8 mouse cellular contexts compared by ENCODE assay signal in genomic region chr17:29614115-29615023, GRCm38 (mm10). TPM values are rescaled to one million over a fixed set of nuclear protein-coding genes. Genes with fewer than 3 reads are reported as not detected.
DNase-seq lines count a peak whose midpoint lies in the region; ATAC-seq and TF ChIP-seq lines count a peak whose summit lies in the region.

TSS of gene Rnf8 (plus strand) at chr17:29614790.
TSS of gene Gm28043 (plus strand) at chr17:29614876.

- H3K9me3 ChIP-seq in ES-E14 (ENCODE audit: control insufficient read depth, insufficient read depth, low read depth, low read length), result no peaks in the 10 kb centered on the region
- H3K9me3 ChIP-seq in forebrain, embryonic 15.5 days, result no peaks in the 10 kb centered on the region

- peak within 1 kb of the TSS; percentile 78 to 88 for H3K4me3 ChIP-seq in ES-E14 (ENCODE audit: insufficient read depth in 1 of 2, low read depth in 1 of 2, low read length in 2 of 2, poor library complexity in 1 of 2, severe bottlenecking in 1 of 2)
- peak within 1 kb of the TSS; percentile 95 for H3K4me3 ChIP-seq in forebrain, embryonic 15.5 days
- peak within 1 kb of the TSS; percentile 76 for H3K4me3 ChIP-seq in lung, adult 2 months (replicated peaks; ENCODE audit: extremely low read depth, low read depth, low read length)

- peak within 1 kb of the TSS; percentile 57 for H3K27ac ChIP-seq in ES-E14 (ENCODE audit: insufficient read depth, low read depth, low read length, poor library complexity, severe bottlenecking)
- peak within 1 kb of the TSS; percentile 95 for H3K27ac ChIP-seq in forebrain, embryonic 15.5 days (replicated peaks)

- intact Hi-C loops in heart, postnatal 25 days (cut with DNase I), result loop anchor here (2.0 kb wide), 1 partner anchor 46 kb away; the partner anchor contains the start of gene Cmtr1

- no peaks in the 10 kb centered on the region for H3K27me3 ChIP-seq in forebrain, embryonic 15.5 days

- 2% methylated on average over 52 of the region's 52 CpGs for WGBS in forebrain, embryonic 15.5 days
- 2% methylated on average over 52 of the region's 52 CpGs for WGBS in lung, adult 2 months

- in situ Hi-C loops in ES-E14 (cut with MboI; ENCODE audit: low sequenced_read_pairs in 2 of 2, unreplicated experiment in 2 of 2), result no loop called here

- TF ChIP-seq POLR2A in lung, adult 2 months (IDR thresholded peaks at IDR 0.05; ENCODE audit: borderline replicate concordance, extremely low read depth, low read depth, low read length), result peak; percentile 84

- peak within 1 kb of the TSS; percentile 58 for H3K4me2 ChIP-seq in forebrain, embryonic 15.5 days (replicated peaks)

- peak; percentile 57 for TF ChIP-seq CTCF in lung, adult 2 months (IDR thresholded peaks at IDR 0.05; ENCODE audit: insufficient read depth, low read length)

- peak; percentile 89 for DNase-seq in ES-E14 (ENCODE audit: low read depth, low spot score)
- DNase-seq in cerebellum, adult 11-12 months, result peak; percentile 92
- peak; percentile 85 for DNase-seq in heart, postnatal 25 days (ENCODE audit: low spot score)
- peak; percentile 91 to 95 for DNase-seq in layer of hippocampus, adult 18-20 months (ENCODE audit: low spot score in 2 of 2)
- peak; percentile 90 for DNase-seq in lung, adult 2 months
- peak; percentile 87 to 88 for DNase-seq in thymus, adult 18-20 months

- H3K9ac ChIP-seq in ES-E14 (ENCODE audit: insufficient read depth, low read depth, low read length, poor library complexity, severe bottlenecking), result peak within 1 kb of the TSS; percentile 95
- peak within 1 kb of the TSS; percentile 98 for H3K9ac ChIP-seq in forebrain, embryonic 15.5 days (replicated peaks)

- ATAC-seq in forebrain, embryonic 15.5 days (replicated peaks), result peak; percentile 94
- peak; percentile 89 for ATAC-seq in neutrophil, adult 5-6 weeks (ENCODE audit: extremely low read depth, insufficient number of reproducible peaks, low FRiP score, poor library complexity, severe bottlenecking)

- peaks cover 3 to 17% of the 10 kb centered on the region in 2 experiments; a peak in 3 of 4 replicates for H3K4me1 ChIP-seq in ES-E14 (ENCODE audit: control insufficient read depth in 2 of 2, insufficient read depth in 2 of 2, low read length in 2 of 2, poor library complexity in 1 of 2)
- peaks cover 30% of the 10 kb centered on the region for H3K4me1 ChIP-seq in forebrain, embryonic 15.5 days
- H3K4me1 ChIP-seq in lung, adult 2 months (ENCODE audit: control insufficient read depth, insufficient read depth, low read length), result peaks cover 11% of the 10 kb centered on the region; the same call in 1 of the 2 replicates

- H3K36me3 ChIP-seq in ES-E14 (ENCODE audit: control insufficient read depth, insufficient read depth, low read length, poor library complexity, severe bottlenecking), result no peaks in the 10 kb centered on the region; the same call in 1 of the 2 replicates
- H3K36me3 ChIP-seq in forebrain, embryonic 15.5 days, result peaks cover 3% of the 10 kb centered on the region; the same call in 1 of the 2 replicates

TF ChIP-seq in ES-E14, 5 proteins besides CTCF, POLR2A, EP300 and RAD21:
- TF ChIP-seq CHD2 (IDR thresholded peaks at IDR 0.05; ENCODE audit: low read depth, low read length) (no peak), ZC3H11A (IDR thresholded peaks at IDR 0.05; ENCODE audit: borderline replicate concordance, low read depth, low read length) (no peak), MAFK (IDR thresholded peaks at IDR 0.05; ENCODE audit: insufficient read depth, low read depth, low read length) (no peak), HCFC1 (IDR thresholded peaks at IDR 0.05; ENCODE audit: borderline replicate concordance, insufficient read depth, low read length) (no peak), ZNF384 (IDR thresholded peaks at IDR 0.05; ENCODE audit: low read depth, low read length) (no peak)
TF ChIP-seq in ES-E14: peak in this region for 0.

RNA-seq across cellular contexts. Expression of gene Rnf8, which starts in this region (rescaled TPM):
- total RNA-seq in ES-E14 (2012; rRNA removed), result 30.0 and 37.2 TPM in 2 replicates
- 97.0 and 109 TPM in 2 replicates for polyA plus RNA-seq in forebrain, embryonic 15.5 days (2015; fragmentation: Nextera tagmentation; extraction: Ambion mirVana)
- 10 to 100 TPM; 20.0 to 21.2 TPM for total RNA-seq in heart, postnatal 25 days (2021)
- 10 to 100 TPM; 46.2 to 47.2 TPM for total RNA-seq in layer of hippocampus, adult 18-20 months (2021)
- 22.5 and 31.1 TPM in 2 replicates for polyA plus RNA-seq in lung, adult 2 months (2012; rRNA removed)
- 42.8 and 51.9 TPM in 2 replicates for total RNA-seq in neutrophil, adult 5-6 weeks (2017)

RNA-seq across cellular contexts. Expression of gene Gm28043, which starts in this region (rescaled TPM):
- 8.6 and 10.2 TPM in 2 replicates for total RNA-seq in ES-E14 (2012; rRNA removed)
- 2.8 and 2.9 TPM in 2 replicates for polyA plus RNA-seq in forebrain, embryonic 15.5 days (2015; fragmentation: Nextera tagmentation; extraction: Ambion mirVana)
- total RNA-seq in heart, postnatal 25 days (2021), result 1 to 10 TPM in 1 of 2 experiments, under 1 TPM in 1; 0.68 to 1.2 TPM
- total RNA-seq in layer of hippocampus, adult 18-20 months (2021), result 1 to 10 TPM; 3.0 to 3.2 TPM
- polyA plus RNA-seq in lung, adult 2 months (2012; rRNA removed), result 0.75 and 1.2 TPM in 2 replicates
- total RNA-seq in neutrophil, adult 5-6 weeks (2017), result 29.8 and 31.2 TPM in 2 replicates

Comparison
In these comparisons a context has a peak if more than half of its experiments do, and no peak if none do; other contexts are left out.
1. Peak in every context shown above with its lines: DNase-seq, ATAC-seq, H3K4me3 ChIP-seq and H3K27ac ChIP-seq.